Mouse (Mus musculus) naive thymus-derived CD4-positive, alpha-beta T cell, adult 2 months (primary cell): ENCODE results near the gene Ttc27.

Experiments
- DNase-seq: peaks from one replicate; pipeline ENCODE4 v3.0.0-alpha.2; 2011; ENCODE audit warnings: low read depth

Gene Ttc27

GRCm38 (mm10) chr17:74841721-74842120 is 124.2 kb downstream of the Ttc27 start:
- no peak for DNase-seq

GRCm38 (mm10) chr17:74842603-74843002 is 125.1 kb downstream of the Ttc27 start:
- no peak for DNase-seq

GRCm38 (mm10) chr17:74843486-74843885 is 126.0 kb downstream of the Ttc27 start:
- DNase-seq, result no peak

- DNase-seq, result no peak
Measured at GRCm38 (mm10) chr17:74846031-74846891, 128.7 kb downstream of the Ttc27 start.

- DNase-seq, result no peak
Measured at GRCm38 (mm10) chr17:74850216-74850615, 132.7 kb downstream of the Ttc27 start.

GRCm38 (mm10) chr17:74859298-74859697 is 141.8 kb downstream of the Ttc27 start:
- DNase-seq, result no peak

GRCm38 (mm10) chr17:74860180-74860993 is 142.9 kb downstream of the Ttc27 start:
- DNase-seq, result no peak

GRCm38 (mm10) chr17:74863845-74864244 is 146.3 kb downstream of the Ttc27 start:
- no peak for DNase-seq

GRCm38 (mm10) chr17:74864790-74865548 is 147.4 kb downstream of the Ttc27 start:
- no peak for DNase-seq

GRCm38 (mm10) chr17:74865694-74866564 is 148.4 kb downstream of the Ttc27 start:
- no peak for DNase-seq

- no peak for DNase-seq
Measured at GRCm38 (mm10) chr17:74866565-74867507, 149.3 kb downstream of the Ttc27 start.

- DNase-seq, result no peak
Measured at GRCm38 (mm10) chr17:74868185-74868907, 150.8 kb downstream of the Ttc27 start.

GRCm38 (mm10) chr17:74869556-74869955 is 152.0 kb downstream of the Ttc27 start:
- DNase-seq, result no peak

- no peak for DNase-seq
Measured at GRCm38 (mm10) chr17:74870177-74871160, 152.9 kb downstream of the Ttc27 start.

- no peak for DNase-seq
Measured at GRCm38 (mm10) chr17:74872567-74872966, 155.0 kb downstream of the Ttc27 start.

GRCm38 (mm10) chr17:74873756-74874155 is 156.2 kb downstream of the Ttc27 start:
- DNase-seq, result no peak

GRCm38 (mm10) chr17:74875740-74876139 is 158.2 kb downstream of the Ttc27 start:
- DNase-seq, result no peak

- DNase-seq, result no peak
Measured at GRCm38 (mm10) chr17:74876954-74877353, 159.4 kb downstream of the Ttc27 start.
